Mouse (Mus musculus) forebrain, embryonic 10.5 days (tissue): ENCODE data around the gene Gpc6. TPM values are rescaled to one million over a fixed set of nuclear protein-coding genes. Genes with fewer than 3 reads are reported as not detected.

Experiments
- DNase-seq: peaks from one replicate; pipeline ENCODE4 v3.0.0-alpha.2; 2017; ENCODE audit warnings: low spot score; ENCODE audit errors: extremely low spot score
- H3K27ac ChIP-seq: fragments of 300-500 bp; sonication (generic); 2 replicates; pipeline ENCODE4 v1.5.1; 2016; ENCODE audit warnings: mild to moderate bottlenecking
- H3K27me3 ChIP-seq: fragments of 300-500 bp; sonication (generic); 2 replicates; pipeline ENCODE4 v1.6.1; 2016; ENCODE audit warnings: mild to moderate bottlenecking; ENCODE audit not compliant: poor library complexity, severe bottlenecking
- H3K36me3 ChIP-seq: fragments of 300-500 bp; sonication (generic); replicated peaks from 2 replicates; pipeline ENCODE4 v1.6.1; 2016; ENCODE audit warnings: mild to moderate bottlenecking, moderate library complexity
- H3K4me1 ChIP-seq: fragments of 300-500 bp; sonication (generic); 2 replicates; pipeline ENCODE4 v1.6.1; 2016
- H3K4me3 ChIP-seq: fragments of 300-500 bp; sonication (generic); 2 replicates; pipeline ENCODE4 v1.5.1; 2016; ENCODE audit warnings: mild to moderate bottlenecking, moderate library complexity
- H3K9me3 ChIP-seq: fragments of 300-500 bp; sonication (generic); 2 replicates; pipeline ENCODE4 v1.6.1; 2016; ENCODE audit warnings: mild to moderate bottlenecking, moderate library complexity
- WGBS: fragments of 180-500 bp; shearing (Covaris S2); methylation state at CpG from one replicate; pipeline ENCODE4 v1.1.7; 2016; 5-methylcytosine and 5-hydroxymethylcytosine counted together
- polyA plus RNA-seq: library from polyadenylated mRNA; unstranded; fragments of >200 nt; fragmentation: Nextera tagmentation; extraction: Ambion mirVana; gene quantifications from 2 replicates; pipeline ENCODE4 v1.2.1, GENCODE M21; 2016

Gene Gpc6
- polyA plus RNA-seq, 1 experiment from 2014 or later = 36.5 TPM

- peaks cover 36% of the 10 kb centered on the region for H3K4me1 ChIP-seq
- peak overlapping the region; percentile 92 for H3K4me3 ChIP-seq
- H3K27me3 ChIP-seq = no peaks in the 10 kb centered on the region
- no peaks in the 10 kb centered on the region for H3K9me3 ChIP-seq
- H3K27ac ChIP-seq = peak overlapping the region; percentile 100; the same call in 1 of the 2 replicates
- WGBS = 78% methylated on average over 7 of the region's 7 CpGs
- no peaks in the 10 kb centered on the region for H3K36me3 ChIP-seq
- DNase-seq = no peak
Measured at GRCm38 (mm10) chr14:116928796-116929529, 3.8 kb downstream of the Gpc6 start.

- H3K27me3 ChIP-seq = no peaks in the 10 kb centered on the region
- 89% methylated on average over 5 of the region's 5 CpGs for WGBS
- H3K4me3 ChIP-seq = no peak overlapping the region
- peaks cover 24% of the 10 kb centered on the region for H3K36me3 ChIP-seq
- peaks cover 15% of the 10 kb centered on the region for H3K4me1 ChIP-seq
- no peaks in the 10 kb centered on the region for H3K9me3 ChIP-seq
- no peak overlapping the region for H3K27ac ChIP-seq
- no peak for DNase-seq
Measured at GRCm38 (mm10) chr14:116933825-116934224, 8.7 kb downstream of the Gpc6 start.

- 82% methylated on average over 14 of the region's 14 CpGs for WGBS
- H3K4me1 ChIP-seq = peaks cover under 1% of the 10 kb centered on the region; the same call in 1 of the 2 replicates
- no peak overlapping the region for H3K4me3 ChIP-seq
- H3K9me3 ChIP-seq = no peaks in the 10 kb centered on the region
- peaks cover 60% of the 10 kb centered on the region for H3K36me3 ChIP-seq
- DNase-seq = no peak
- H3K27ac ChIP-seq = no peak overlapping the region
- no peaks in the 10 kb centered on the region for H3K27me3 ChIP-seq
Measured at GRCm38 (mm10) chr14:116937910-116938560, 12.9 kb downstream of the Gpc6 start.

- H3K27me3 ChIP-seq = no peaks in the 10 kb centered on the region
- H3K4me1 ChIP-seq = no peaks in the 10 kb centered on the region; the same call in 1 of the 2 replicates
- 97% methylated on average over 9 of the region's 9 CpGs for WGBS
- DNase-seq = no peak
- H3K9me3 ChIP-seq = peaks cover 1% of the 10 kb centered on the region; the same call in 1 of the 2 replicates
- H3K27ac ChIP-seq = no peak overlapping the region
- no peak overlapping the region for H3K4me3 ChIP-seq
- H3K36me3 ChIP-seq = peaks cover 67% of the 10 kb centered on the region
Measured at GRCm38 (mm10) chr14:116938735-116939134, 13.6 kb downstream of the Gpc6 start.

GRCm38 (mm10) chr14:116939561-116939960, 14.4 kb downstream of the Gpc6 start:
- no peaks in the 10 kb centered on the region for H3K27me3 ChIP-seq
- no peak overlapping the region for H3K4me3 ChIP-seq
- WGBS = 94% methylated on average over 1 of the region's 1 CpGs

GRCm38 (mm10) chr14:116941772-116942171, 16.7 kb downstream of the Gpc6 start:
- no peaks in the 10 kb centered on the region; the same call in 1 of the 2 replicates for H3K4me1 ChIP-seq
- H3K27ac ChIP-seq = no peak overlapping the region
- peaks cover 11% of the 10 kb centered on the region for H3K9me3 ChIP-seq
- no peaks in the 10 kb centered on the region for H3K27me3 ChIP-seq
- 97% methylated on average over 4 of the region's 4 CpGs for WGBS
- no peak overlapping the region for H3K4me3 ChIP-seq
- DNase-seq = no peak
- peaks cover 91% of the 10 kb centered on the region for H3K36me3 ChIP-seq

More at GRCm38 (mm10) chr14:116939561-116939960, 14.4 kb downstream of the Gpc6 start:
- Histone ChIP-seq H3K9me3 (peaks cover 10% of the 10 kb centered on the region), H3K27ac (no peak overlapping the region), H3K4me1 (no peaks in the 10 kb centered on the region; the same call in 1 of the 2 replicates), H3K36me3 (peaks cover 72% of the 10 kb centered on the region)
- no peak for DNase-seq

- H3K4me1 ChIP-seq = no peaks in the 10 kb centered on the region; the same call in 1 of the 2 replicates
- no peak for DNase-seq
Measured at GRCm38 (mm10) chr14:116943751-116944150, 18.6 kb downstream of the Gpc6 start.

GRCm38 (mm10) chr14:116945975-116946374, 20.9 kb downstream of the Gpc6 start:
- Histone ChIP-seq H3K4me1 (no peaks in the 10 kb centered on the region), H3K9me3 (peaks cover 22% of the 10 kb centered on the region), H3K27ac (no peak overlapping the region), H3K27me3 (no peaks in the 10 kb centered on the region), H3K4me3 (no peak overlapping the region), H3K36me3 (peaks cover 91% of the 10 kb centered on the region)
- WGBS = 96% methylated on average over 6 of the region's 6 CpGs
- no peak for DNase-seq

More at GRCm38 (mm10) chr14:116943751-116944150, 18.6 kb downstream of the Gpc6 start:
- no peaks in the 10 kb centered on the region for H3K27me3 ChIP-seq
- H3K4me3 ChIP-seq = no peak overlapping the region
- peaks cover 88% of the 10 kb centered on the region for H3K36me3 ChIP-seq
- WGBS = 94% methylated on average over 7 of the region's 7 CpGs
- H3K27ac ChIP-seq = no peak overlapping the region
- peaks cover 20% of the 10 kb centered on the region for H3K9me3 ChIP-seq

GRCm38 (mm10) chr14:116947461-116947860, 22.3 kb downstream of the Gpc6 start:
- H3K27me3 ChIP-seq = no peaks in the 10 kb centered on the region
- DNase-seq = no peak
- WGBS = 94% methylated on average over 6 of the region's 6 CpGs
- no peak overlapping the region for H3K4me3 ChIP-seq
- no peak overlapping the region for H3K27ac ChIP-seq
- H3K36me3 ChIP-seq = peaks cover 92% of the 10 kb centered on the region
- H3K4me1 ChIP-seq = no peaks in the 10 kb centered on the region
- peaks cover 27% of the 10 kb centered on the region for H3K9me3 ChIP-seq

GRCm38 (mm10) chr14:116947939-116948591, 22.9 kb downstream of the Gpc6 start:
- Histone ChIP-seq H3K4me3 (no peak overlapping the region), H3K36me3 (peaks cover 91% of the 10 kb centered on the region)

GRCm38 (mm10) chr14:116957154-116957553, 32.0 kb downstream of the Gpc6 start:
- Histone ChIP-seq H3K9me3 (peaks cover 3% of the 10 kb centered on the region; the same call in 1 of the 2 replicates), H3K4me3 (no peak overlapping the region), H3K4me1 (no peaks in the 10 kb centered on the region), H3K27ac (no peak overlapping the region), H3K36me3 (peaks cover 19% of the 10 kb centered on the region), H3K27me3 (no peaks in the 10 kb centered on the region)
- no peak for DNase-seq

More at GRCm38 (mm10) chr14:116947939-116948591, 22.9 kb downstream of the Gpc6 start:
- Histone ChIP-seq H3K27me3 (no peaks in the 10 kb centered on the region), H3K27ac (no peak overlapping the region), H3K4me1 (no peaks in the 10 kb centered on the region), H3K9me3 (peaks cover 28% of the 10 kb centered on the region)
- no peak for DNase-seq
- WGBS = 93% methylated on average over 5 of the region's 5 CpGs

- H3K27ac ChIP-seq = no peak overlapping the region
- H3K4me1 ChIP-seq = no peaks in the 10 kb centered on the region
- no peak overlapping the region for H3K4me3 ChIP-seq
- no peak for DNase-seq
- no peaks in the 10 kb centered on the region for H3K36me3 ChIP-seq
- no peaks in the 10 kb centered on the region for H3K27me3 ChIP-seq
- H3K9me3 ChIP-seq = no peaks in the 10 kb centered on the region
- 81% methylated on average over 6 of the region's 6 CpGs for WGBS
Measured at GRCm38 (mm10) chr14:116964837-116965236, 39.7 kb downstream of the Gpc6 start.
